Mouse (Mus musculus) heart, embryonic 16.5 days (tissue): Measurements from ENCODE around the gene C8a. TPM values are rescaled to one million over a fixed set of nuclear protein-coding genes. Genes with fewer than 3 reads are reported as not detected.

Source experiments
- ATAC-seq: fragments of 200-750 bp; cut with Nextera tagmentation; replicated peaks from 2 replicates; pipeline ENCODE4 v1.8.0; 2017; ENCODE audit warnings: moderate number of reproducible peaks; ENCODE audit not compliant: insufficient read depth, low FRiP score; ENCODE audit errors: extremely low read depth
- H3K27ac ChIP-seq: fragments of 300-500 bp; sonication (generic); 2 replicates; pipeline ENCODE4 v1.5.1; 2014; ENCODE audit warnings: mild to moderate bottlenecking, low read length, control low read depth, moderate library complexity
- H3K27me3 ChIP-seq: fragments of 300-500 bp; sonication (generic); 2 replicates; pipeline ENCODE4 v1.6.1; 2014; ENCODE audit warnings: low read length, mixed read lengths; ENCODE audit not compliant: control insufficient read depth, insufficient read depth
- H3K36me3 ChIP-seq: fragments of 300-500 bp; sonication (generic); 2 replicates; pipeline ENCODE4 v1.6.1; 2014; ENCODE audit not compliant: control insufficient read depth, insufficient read depth
- H3K4me1 ChIP-seq: fragments of 300-500 bp; sonication (generic); 2 replicates; pipeline ENCODE4 v1.6.1; 2014; ENCODE audit warnings: low read length, mixed read lengths; ENCODE audit not compliant: control insufficient read depth, insufficient read depth
- H3K4me2 ChIP-seq: fragments of 300-500 bp; sonication (generic); 2 replicates; pipeline ENCODE4 v1.6.1; 2014; ENCODE audit warnings: low read depth, mild to moderate bottlenecking, control low read depth, low read length
- H3K4me3 ChIP-seq: fragments of 300-500 bp; sonication (generic); 2 replicates; pipeline ENCODE4 v1.5.1; 2014; ENCODE audit warnings: mild to moderate bottlenecking, control low read depth, low read length
- H3K9ac ChIP-seq: fragments of 300-500 bp; sonication (generic); 2 replicates; pipeline ENCODE4 v1.6.1; 2014; ENCODE audit warnings: low read length, control low read depth
- H3K9me3 ChIP-seq: fragments of 300-500 bp; sonication (generic); replicated peaks from 2 replicates; pipeline ENCODE4 v1.6.1; 2016; ENCODE audit warnings: low read length; ENCODE audit not compliant: control insufficient read depth
- WGBS: fragments of 180-500 bp; shearing (Covaris S2); extraction: QIAGEN DNeasy Blood & Tissue Kit; methylation state at CpG from one replicate; pipeline ENCODE4 v1.1.7; 2014; 5-methylcytosine and 5-hydroxymethylcytosine counted together
- polyA plus RNA-seq: library from polyadenylated mRNA; unstranded; fragments of >200 nt; fragmentation: Nextera tagmentation; extraction: Ambion mirVana; gene quantifications from 2 replicates; pipeline ENCODE4 v1.2.1, GENCODE M21; 2015

C8a gene
- polyA plus RNA-seq, 1 experiment from 2014 or later = not detected

DNA sequence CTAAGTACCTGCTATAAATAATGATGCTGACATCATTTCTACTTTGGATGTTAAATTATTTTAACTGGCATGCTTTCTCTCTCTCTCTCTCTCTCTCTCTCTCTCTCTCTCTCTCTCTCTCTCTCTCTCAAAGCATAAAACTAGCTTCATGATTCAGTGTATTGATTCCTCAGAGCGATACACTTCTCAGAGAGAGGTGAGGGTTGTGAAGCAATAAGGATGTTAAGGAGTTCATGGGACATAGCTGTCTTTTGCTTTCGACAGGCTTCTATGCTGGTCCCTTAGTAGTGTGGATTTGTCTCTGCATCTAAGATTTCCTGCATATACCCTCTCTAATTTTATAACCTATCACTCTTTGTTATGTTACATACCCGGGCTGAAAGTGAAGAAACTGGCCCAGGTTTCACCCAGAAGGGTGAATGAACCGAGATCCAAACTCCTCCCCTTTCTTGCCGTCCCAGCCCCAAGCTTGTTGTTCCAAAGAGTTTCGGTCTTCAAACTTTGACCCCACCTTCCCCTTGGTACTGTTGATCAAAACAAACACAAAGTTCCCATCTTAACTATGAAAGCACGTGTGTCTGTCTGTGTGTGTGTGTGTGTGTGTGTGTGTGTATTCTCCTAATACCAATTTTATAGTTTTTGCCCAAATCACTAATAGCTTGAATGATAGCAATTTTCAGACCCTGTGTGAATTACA is 51.7 kb downstream of the C8a start:
- Histone ChIP-seq H3K4me2 (no peak overlapping the region), H3K9me3 (no peaks in the 10 kb centered on the region), H3K4me3 (no peak overlapping the region), H3K36me3 (no peaks in the 10 kb centered on the region), H3K4me1 (no peaks in the 10 kb centered on the region), H3K27ac (no peak overlapping the region), H3K9ac (no peak overlapping the region), H3K27me3 (no peaks in the 10 kb centered on the region)
- WGBS = 71% methylated on average over 7 of the region's 7 CpGs
- ATAC-seq = no peak

DNA sequence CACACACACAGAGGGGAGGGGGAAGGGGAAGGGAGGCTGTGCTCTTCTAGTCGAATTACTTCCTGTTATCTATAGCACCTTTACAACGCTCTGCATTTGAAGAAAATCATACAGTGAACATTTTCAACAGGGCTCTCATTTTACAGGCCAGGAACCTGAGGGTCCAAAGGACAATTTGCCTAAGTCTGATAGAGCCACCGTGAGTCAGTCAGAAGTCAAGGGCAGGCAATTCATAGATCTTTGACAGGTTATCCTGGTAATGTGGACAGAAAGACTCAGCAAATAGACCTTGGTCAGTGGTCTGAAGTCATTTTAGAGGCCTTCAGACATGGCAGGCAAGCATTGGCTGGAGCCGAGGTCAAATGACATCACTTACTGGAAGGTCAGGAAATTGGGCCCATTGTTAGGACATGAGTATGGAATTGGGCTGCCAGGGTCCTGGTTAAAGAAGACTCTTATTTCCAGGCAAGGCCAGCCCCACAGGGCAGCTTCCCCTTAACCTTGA is 52.5 kb downstream of the C8a start:
- H3K36me3 ChIP-seq = no peaks in the 10 kb centered on the region
- no peaks in the 10 kb centered on the region for H3K9me3 ChIP-seq
- no peak for ATAC-seq
- 72% methylated on average over 4 of the region's 4 CpGs for WGBS
- H3K4me1 ChIP-seq = no peaks in the 10 kb centered on the region
- H3K9ac ChIP-seq = no peak overlapping the region
- H3K4me3 ChIP-seq = no peak overlapping the region
- H3K27ac ChIP-seq = no peak overlapping the region
- H3K27me3 ChIP-seq = no peaks in the 10 kb centered on the region
- no peak overlapping the region for H3K4me2 ChIP-seq

- no peak overlapping the region for H3K4me2 ChIP-seq
- H3K9ac ChIP-seq = no peak overlapping the region
- H3K9me3 ChIP-seq = no peaks in the 10 kb centered on the region
- ATAC-seq = no peak
- no peaks in the 10 kb centered on the region for H3K36me3 ChIP-seq
- WGBS = 37% methylated on average over 4 of the region's 4 CpGs
- no peak overlapping the region for H3K4me3 ChIP-seq
- no peaks in the 10 kb centered on the region for H3K27me3 ChIP-seq
- H3K27ac ChIP-seq = no peak overlapping the region
- H3K4me1 ChIP-seq = no peaks in the 10 kb centered on the region
Observed at GRCm38 (mm10) chr4:104819891-104820290, 56.3 kb downstream of the C8a start.

DNA sequence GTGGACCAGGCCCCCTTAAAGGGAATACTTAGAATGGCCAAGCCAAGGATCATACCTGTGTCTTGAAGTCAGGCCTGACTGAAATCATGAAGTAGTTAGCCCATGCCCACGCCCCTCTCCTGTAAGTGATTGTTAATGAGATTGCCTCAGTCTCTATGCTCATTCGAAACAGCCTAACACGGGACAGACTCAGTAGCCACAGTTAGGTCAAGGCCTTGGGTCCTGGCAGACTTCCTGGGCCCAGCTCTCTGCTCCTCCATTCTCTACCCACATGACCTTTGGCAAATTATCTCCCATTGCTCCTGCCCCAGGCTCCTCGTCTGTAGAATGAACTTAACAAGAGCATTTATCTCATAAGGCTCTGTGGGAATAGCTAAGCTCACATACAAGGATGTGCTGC is 57.2 kb downstream of the C8a start:
- H3K27ac ChIP-seq = no peak overlapping the region
- no peak for ATAC-seq
- no peak overlapping the region for H3K4me2 ChIP-seq
- H3K36me3 ChIP-seq = no peaks in the 10 kb centered on the region
- no peak overlapping the region for H3K4me3 ChIP-seq
- 63% methylated on average over 4 of the region's 4 CpGs for whole genome bisulfite sequencing
- no peak overlapping the region for H3K9ac ChIP-seq
- H3K9me3 ChIP-seq = no peaks in the 10 kb centered on the region
- H3K27me3 ChIP-seq = no peaks in the 10 kb centered on the region
- H3K4me1 ChIP-seq = no peaks in the 10 kb centered on the region

- Histone ChIP-seq H3K36me3 (no peaks in the 10 kb centered on the region), H3K9ac (no peak overlapping the region), H3K4me2 (no peak overlapping the region), H3K27ac (no peak overlapping the region), H3K4me3 (no peak overlapping the region), H3K9me3 (no peaks in the 10 kb centered on the region), H3K4me1 (no peaks in the 10 kb centered on the region), H3K27me3 (no peaks in the 10 kb centered on the region)
- 43% methylated on average over 2 of the region's 2 CpGs for WGBS
- no peak for ATAC-seq
Observed at GRCm38 (mm10) chr4:104817509-104817908, 58.7 kb downstream of the C8a start.

DNA sequence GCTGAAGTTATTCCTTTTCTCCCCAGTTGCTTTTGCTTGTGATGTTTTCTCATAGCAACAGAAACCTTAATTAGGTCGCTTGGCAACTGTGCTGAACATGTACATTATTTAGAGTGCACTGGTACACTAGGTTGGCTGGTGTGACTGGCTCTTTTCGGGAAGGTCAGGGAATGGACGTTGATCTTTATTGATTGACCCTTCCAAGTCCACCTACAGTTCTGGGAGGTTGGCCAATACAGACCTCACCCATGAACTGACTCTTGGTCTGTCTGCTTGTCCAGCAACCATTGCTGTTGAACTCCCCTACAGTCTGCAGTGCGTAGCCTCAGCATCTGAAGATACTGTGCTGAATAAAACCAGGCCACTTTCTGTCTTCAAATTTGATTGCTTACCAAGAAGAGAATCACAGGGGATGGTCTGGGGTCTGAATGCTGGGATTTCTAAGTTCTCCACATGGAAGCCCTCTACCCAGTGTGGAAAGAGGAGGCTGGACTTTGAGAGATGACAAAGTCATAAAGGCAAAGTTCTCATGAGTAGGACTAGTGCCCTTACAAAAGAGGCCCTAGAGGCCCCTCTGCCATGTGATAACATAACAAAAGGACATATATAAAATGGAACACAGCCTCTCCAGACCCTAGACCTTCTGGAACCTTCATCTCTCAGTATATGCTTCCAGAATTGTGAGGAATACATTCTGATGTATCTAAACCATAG is 59.5 kb downstream of the C8a start:
- Histone ChIP-seq H3K27ac (no peak overlapping the region), H3K4me1 (no peaks in the 10 kb centered on the region), H3K9me3 (no peaks in the 10 kb centered on the region), H3K27me3 (no peaks in the 10 kb centered on the region), H3K36me3 (no peaks in the 10 kb centered on the region), H3K4me2 (no peak overlapping the region), H3K9ac (no peak overlapping the region), H3K4me3 (no peak overlapping the region)
- WGBS = 83% methylated on average over 4 of the region's 4 CpGs
- ATAC-seq = no peak

- ATAC-seq = no peak
- H3K27ac ChIP-seq = no peak overlapping the region
- no peaks in the 10 kb centered on the region for H3K4me1 ChIP-seq
- H3K9ac ChIP-seq = no peak overlapping the region
- no peaks in the 10 kb centered on the region for H3K27me3 ChIP-seq
- H3K4me2 ChIP-seq = no peak overlapping the region
- WGBS = 76% methylated on average over 2 of the region's 2 CpGs
- no peak overlapping the region for H3K4me3 ChIP-seq
- H3K9me3 ChIP-seq = no peaks in the 10 kb centered on the region
- H3K36me3 ChIP-seq = no peaks in the 10 kb centered on the region
Observed at GRCm38 (mm10) chr4:104813617-104814016, 62.6 kb downstream of the C8a start.

DNA sequence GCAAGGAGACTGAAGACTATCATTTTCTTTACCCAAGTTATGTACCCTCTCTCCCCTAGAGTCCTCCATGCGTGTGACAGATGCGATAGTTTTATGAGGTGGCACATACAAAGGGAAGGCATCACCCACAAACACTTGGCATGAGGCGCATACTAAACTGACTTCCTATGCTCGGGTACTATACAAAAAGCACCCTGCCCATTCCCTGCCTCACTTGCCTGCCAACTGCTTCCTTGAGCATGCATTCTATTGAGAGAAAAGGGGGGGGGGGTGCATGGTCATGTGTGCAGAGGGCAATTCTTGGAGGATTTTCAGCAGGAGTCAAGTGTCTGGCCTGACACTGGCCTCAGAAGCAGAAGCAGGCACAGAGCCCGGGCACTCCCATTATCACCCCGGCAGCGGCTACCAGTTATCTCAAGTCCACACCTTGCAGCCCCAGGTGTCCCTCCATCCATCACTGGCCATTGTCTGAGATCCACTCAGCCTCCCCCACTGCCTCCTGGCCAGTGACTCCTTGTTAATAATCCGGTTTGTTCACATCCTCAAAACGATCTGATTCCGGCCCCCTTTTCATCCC is 65.4 kb downstream of the C8a start:
- Histone ChIP-seq H3K9me3 (no peaks in the 10 kb centered on the region), H3K9ac (no peak overlapping the region), H3K4me3 (no peak overlapping the region), H3K4me2 (no peak overlapping the region), H3K4me1 (no peaks in the 10 kb centered on the region), H3K36me3 (no peaks in the 10 kb centered on the region), H3K27ac (no peak overlapping the region), H3K27me3 (no peaks in the 10 kb centered on the region)
- 59% methylated on average over 10 of the region's 10 CpGs for WGBS
- no peak for ATAC-seq
